Mouse (Mus musculus): ENCODE measurements around the gene Enkur.

GRCm38 (mm10) chr2:21142204-21142580 is 63.0 kb downstream of the Enkur start:
- no peak for TF ChIP-seq POLR2A (IDR thresholded peaks at IDR 0.05; ENCODE audit: borderline replicate concordance, control insufficient read depth, low read depth, low read length)
- TF ChIP-seq CTCF (IDR thresholded peaks at IDR 0.05; ENCODE audit: control insufficient read depth, insufficient read depth, low read length): no peak
